Mouse (Mus musculus) lung, adult 2 months (tissue): ENCODE results near the gene Vmn1r54.

Experiments
- CTCF ChIP-seq: fragments of 200-500 bp; IDR thresholded peaks from 2 replicates; pipeline ENCODE4 v1.5.1; 2011; ENCODE audit warnings: mild to moderate bottlenecking, low read length, control low read depth; ENCODE audit not compliant: insufficient read depth
- POLR2A ChIP-seq: fragments of 200-500 bp; IDR thresholded peaks from 2 replicates; pipeline ENCODE4 v1.6.1; 2011; ENCODE audit warnings: low read depth, mild to moderate bottlenecking, control low read depth, low read length, borderline replicate concordance; ENCODE audit errors: extremely low read depth

DNA sequence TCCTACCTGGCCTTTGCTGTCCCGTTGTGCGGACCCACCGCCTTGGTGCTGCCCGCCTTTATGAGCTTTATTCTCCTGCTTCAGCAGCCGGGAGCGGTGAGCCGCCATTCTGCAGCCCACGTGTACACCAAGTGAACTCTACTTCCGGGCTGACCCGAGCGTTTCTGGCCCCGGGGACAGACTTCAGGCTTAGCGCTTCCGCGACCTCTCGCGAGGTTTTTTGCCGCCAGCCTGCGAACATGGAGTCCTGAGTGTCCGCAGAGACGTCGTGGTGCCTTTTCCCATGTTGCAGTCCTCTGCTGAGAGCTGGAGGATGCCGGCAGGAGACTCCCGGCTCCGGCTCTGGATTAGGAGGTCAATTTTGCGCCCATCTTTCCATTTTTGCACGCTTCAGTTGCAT lies 13.4 kb upstream of the Vmn1r54 start:
- no peak for TF ChIP-seq CTCF
- TF ChIP-seq POLR2A, result no peak
